Mouse (Mus musculus) cerebellum, adult 9-11 months (tissue): Measurements from ENCODE around the gene Mn1.

Source experiments
- DNase-seq: peaks from one replicate; pipeline ENCODE4 v3.0.0; 2022

Mn1 gene

GRCm38 (mm10) chr5:111489022-111489616 is 72.0 kb downstream of the Mn1 start:
- DNase-seq, result no peak

- no peak for DNase-seq
Observed at GRCm38 (mm10) chr5:111490599-111490998, 73.4 kb downstream of the Mn1 start.

GRCm38 (mm10) chr5:111491485-111491884 is 74.3 kb downstream of the Mn1 start:
- DNase-seq, result no peak

GRCm38 (mm10) chr5:111500036-111500435 is 82.9 kb downstream of the Mn1 start:
- no peak for DNase-seq

- no peak for DNase-seq
Observed at GRCm38 (mm10) chr5:111501691-111502441, 84.7 kb downstream of the Mn1 start.

GRCm38 (mm10) chr5:111505241-111505640 is 88.1 kb downstream of the Mn1 start:
- DNase-seq, result no peak

GRCm38 (mm10) chr5:111505824-111506223 is 88.7 kb downstream of the Mn1 start:
- DNase-seq, result no peak

GRCm38 (mm10) chr5:111506410-111506809 is 89.2 kb downstream of the Mn1 start:
- DNase-seq, result no peak
